Mouse (Mus musculus) embryo, embryonic 9.5 days (tissue): Measurements from ENCODE around the gene Gucy2g.
"Not testable (repeated sequence)": the region's sequence is repeated elsewhere in the genome, so short reads cannot be mapped to it uniquely, and the experiment has no call there.

ENCODE experiments used
- DNase-seq: peaks from one replicate; pipeline ENCODE4 v3.0.0-alpha.2; 2017; ENCODE audit errors: extremely low spot score

Gene Gucy2g

GRCm38 (mm10) chr19:55207205-55207604, 33.8 kb downstream of the Gucy2g start:
- DNase-seq, result no peak

- DNase-seq, result peak; percentile 57
Observed at GRCm38 (mm10) chr19:55206482-55207138, 34.4 kb downstream of the Gucy2g start.

GRCm38 (mm10) chr19:55198303-55198702, 42.7 kb downstream of the Gucy2g start:
- DNase-seq, result peak; percentile 75

GRCm38 (mm10) chr19:55195574-55195973, 45.5 kb downstream of the Gucy2g start:
- DNase-seq, result no peak

- DNase-seq, result no peak
Observed at GRCm38 (mm10) chr19:55194520-55195170, 46.4 kb downstream of the Gucy2g start.

GRCm38 (mm10) chr19:55193717-55194394, 47.2 kb downstream of the Gucy2g start:
- DNase-seq, result no peak

GRCm38 (mm10) chr19:55192254-55192945, 48.6 kb downstream of the Gucy2g start:
- DNase-seq, result no peak

GRCm38 (mm10) chr19:55191596-55191995, 49.4 kb downstream of the Gucy2g start:
- no peak for DNase-seq

- DNase-seq, result no peak
Observed at GRCm38 (mm10) chr19:55190065-55190464, 51.0 kb downstream of the Gucy2g start.

GRCm38 (mm10) chr19:55185651-55186050, 55.4 kb downstream of the Gucy2g start:
- DNase-seq, result no peak

GRCm38 (mm10) chr19:55185074-55185473, 56.0 kb downstream of the Gucy2g start:
- DNase-seq, result no peak

- no peak for DNase-seq
Observed at GRCm38 (mm10) chr19:55184442-55184841, 56.6 kb downstream of the Gucy2g start.

- DNase-seq, result no peak
Observed at GRCm38 (mm10) chr19:55180433-55180832, 60.6 kb downstream of the Gucy2g start, which contains the start of gene Tectb. Gene Tectb, plus strand, starts transcription at chr19:55180733.

GRCm38 (mm10) chr19:55177143-55177542, 63.9 kb downstream of the Gucy2g start:
- no peak for DNase-seq

GRCm38 (mm10) chr19:55171585-55171984, 69.5 kb downstream of the Gucy2g start:
- DNase-seq, result no peak

- no peak for DNase-seq
Observed at GRCm38 (mm10) chr19:55170399-55170798, 70.6 kb downstream of the Gucy2g start.

- DNase-seq, result not testable (repeated sequence)
Observed at GRCm38 (mm10) chr19:55169236-55169729, 71.8 kb downstream of the Gucy2g start.

- DNase-seq, result no peak
Observed at GRCm38 (mm10) chr19:55168360-55168759, 72.7 kb downstream of the Gucy2g start.

GRCm38 (mm10) chr19:55167741-55168140, 73.3 kb downstream of the Gucy2g start:
- DNase-seq, result no peak

GRCm38 (mm10) chr19:55166741-55167140, 74.3 kb downstream of the Gucy2g start:
- no peak for DNase-seq

GRCm38 (mm10) chr19:55165954-55166353, 75.1 kb downstream of the Gucy2g start:
- DNase-seq, result no peak
